Mouse (Mus musculus): ENCODE data around the gene Ubxn1. TPM values are rescaled to one million over a fixed set of nuclear protein-coding genes. Genes with fewer than 3 reads are reported as not detected.

Ubxn1 gene
- total and polyA plus RNA-seq, 2 experiments from 2014 or later: 100.0 to 141 TPM

DNA sequence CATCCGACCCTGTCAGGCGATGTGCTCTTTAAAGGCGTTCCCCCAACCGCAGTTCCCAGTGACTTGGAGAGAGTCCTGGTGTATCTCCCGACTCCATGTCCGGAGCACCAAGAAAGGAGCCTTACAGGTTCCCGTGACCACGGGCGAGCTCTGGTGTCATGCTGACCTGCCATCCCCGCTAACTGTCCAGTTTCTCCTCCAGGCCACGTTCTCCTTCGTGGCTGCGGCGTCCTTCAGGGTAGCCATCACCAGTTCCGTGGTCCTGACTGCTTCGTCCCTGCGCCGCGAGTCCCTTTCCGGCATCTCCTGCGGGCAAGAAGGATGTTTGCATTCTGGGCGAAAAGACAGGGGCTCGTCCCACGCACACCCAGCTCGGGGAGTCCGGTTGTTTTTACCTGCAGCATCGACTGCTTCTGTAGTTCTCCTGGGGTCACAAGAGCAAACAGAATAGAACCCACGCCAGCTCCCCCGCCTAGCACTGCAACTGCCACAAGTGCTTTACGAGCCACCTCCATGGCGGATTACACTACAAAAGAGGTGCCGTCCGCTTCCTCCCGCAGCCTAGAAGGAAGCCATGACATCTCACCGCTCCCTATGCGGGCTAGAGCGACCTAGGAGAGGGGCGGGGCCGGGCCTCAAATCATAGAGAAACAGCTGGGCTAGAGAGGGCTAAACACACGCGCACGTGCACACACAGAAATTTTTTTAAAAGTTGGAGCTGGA lies 9.2 kb downstream of the Ubxn1 start, which contains the start of gene Uqcc3:
TSS of gene Uqcc3 (minus strand) at position 613 of the 723 bp plus-strand sequence.
- no peak for TF ChIP-seq EP300 (IDR thresholded peaks at IDR 0.05; ENCODE audit: low read depth)
- no peak for TF ChIP-seq CTCF (IDR thresholded peaks at IDR 0.05; ENCODE audit: low read depth)
- Histone ChIP-seq H3K27ac (ENCODE audit: low read depth) (peak within 1 kb of the TSS; percentile 79), H3K36me3 (replicated peaks; ENCODE audit: control insufficient read depth, insufficient read depth, low read length) (peaks cover 21% of the 10 kb centered on the region), H3K27me3 (ENCODE audit: control insufficient read depth, insufficient read depth, low read length) (no peaks in the 10 kb centered on the region), H3K4me1 (ENCODE audit: control insufficient read depth, insufficient read depth) (peaks cover 3% of the 10 kb centered on the region), H3K9me3 (replicated peaks; ENCODE audit: control insufficient read depth, low read length) (no peaks in the 10 kb centered on the region), H3K4me3 (ENCODE audit: low read depth, low read length) (peak within 1 kb of the TSS; percentile 72), H3K4me2 (ENCODE audit: low read depth, low read length) (peak within 1 kb of the TSS; percentile 93), H3K9ac (replicated peaks; ENCODE audit: low read depth, low read length) (peak within 1 kb of the TSS; percentile 75)
- peak; percentile 98 for ATAC-seq (ENCODE audit: insufficient read depth, low read depth)
- DNase-seq (ENCODE audit: low spot score): peak; percentile 90
- under 1% methylated on average over 42 of the region's 42 CpGs for WGBS

DNA sequence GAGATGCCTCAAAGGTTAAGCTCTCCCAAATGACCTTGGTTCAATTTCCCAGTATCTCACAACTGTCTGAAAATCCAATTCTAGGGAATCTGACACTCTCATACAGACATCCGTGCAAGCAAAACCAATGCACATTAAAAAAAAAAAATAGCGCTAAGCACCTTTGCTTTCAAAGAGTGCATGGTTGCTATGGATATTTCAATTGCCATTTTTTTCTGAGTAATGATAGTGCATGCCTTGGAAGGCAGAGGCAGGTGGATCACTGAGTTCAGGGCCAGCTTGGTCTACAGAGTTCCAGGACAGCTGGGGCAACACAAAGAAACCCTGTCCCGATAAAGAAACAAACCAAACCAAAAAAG lies 9.7 kb downstream of the Ubxn1 start:
- Histone ChIP-seq H3K4me3 (ENCODE audit: low read depth, low read length) (peak overlapping the region; percentile 72), H3K4me1 (ENCODE audit: control insufficient read depth, insufficient read depth) (peaks cover 3% of the 10 kb centered on the region), H3K9ac (replicated peaks; ENCODE audit: low read depth, low read length) (no peak overlapping the region), H3K27ac (ENCODE audit: low read depth) (peak overlapping the region; percentile 20; the same call in 1 of the 2 replicates), H3K27me3 (ENCODE audit: control insufficient read depth, insufficient read depth, low read length) (no peaks in the 10 kb centered on the region), H3K36me3 (replicated peaks; ENCODE audit: control insufficient read depth, insufficient read depth, low read length) (peaks cover 16% of the 10 kb centered on the region), H3K4me2 (ENCODE audit: low read depth, low read length) (peak overlapping the region; percentile 93), H3K9me3 (replicated peaks; ENCODE audit: control insufficient read depth, low read length) (no peaks in the 10 kb centered on the region)
- no peak for DNase-seq (ENCODE audit: low spot score)
- 15% methylated on average over 3 of the region's 3 CpGs for WGBS
- TF ChIP-seq CTCF (IDR thresholded peaks at IDR 0.05; ENCODE audit: low read depth) (no peak), EP300 (IDR thresholded peaks at IDR 0.05; ENCODE audit: low read depth) (no peak)
- ATAC-seq (ENCODE audit: insufficient read depth, low read depth): no peak

DNA sequence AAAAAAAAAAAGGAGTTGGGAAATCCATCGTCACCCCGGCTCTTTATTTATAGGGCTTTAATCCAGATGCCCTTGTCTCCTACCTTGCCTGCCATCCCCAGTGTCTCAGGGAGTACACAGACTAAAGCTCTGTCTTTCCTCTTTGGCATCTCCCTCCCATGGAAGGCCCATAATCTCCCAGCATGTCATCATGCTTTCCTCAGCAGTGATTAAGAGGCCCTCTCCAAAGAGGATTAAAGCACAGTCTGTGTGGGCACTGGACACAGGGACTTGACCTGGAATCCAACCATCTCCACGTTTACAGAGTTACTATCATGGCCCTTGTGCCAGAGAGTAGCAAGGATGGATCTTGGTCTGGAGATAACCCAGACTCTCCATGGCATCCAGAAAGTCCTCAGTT lies 12.3 kb downstream of the Ubxn1 start, which contains the start of the genes Lbhd1 and Gm49403:
TSS of gene Lbhd1 (plus strand) at position 117 of the 400 bp plus-strand sequence.
TSS of gene Gm49403 (plus strand) at position 315 of the 400 bp plus-strand sequence.
- no peak within 1 kb of the TSS for H3K9ac ChIP-seq (replicated peaks; ENCODE audit: low read depth, low read length)
- 0 out of 2 replicates have a peak, but pooled peaks cover under 1% of the 10 kb centered on the region for H3K36me3 ChIP-seq (replicated peaks; ENCODE audit: control insufficient read depth, insufficient read depth, low read length)
- peaks cover 9% of the 10 kb centered on the region for H3K4me1 ChIP-seq (ENCODE audit: control insufficient read depth, insufficient read depth)
- no peak within 1 kb of the TSS for H3K27ac ChIP-seq (ENCODE audit: low read depth)
- no peaks in the 10 kb centered on the region for H3K27me3 ChIP-seq (ENCODE audit: control insufficient read depth, insufficient read depth, low read length)
- H3K9me3 ChIP-seq (replicated peaks; ENCODE audit: control insufficient read depth, low read length): no peaks in the 10 kb centered on the region
- ATAC-seq (ENCODE audit: insufficient read depth, low read depth) (no peak), DNase-seq (ENCODE audit: low spot score) (no peak)
- H3K4me2 ChIP-seq (ENCODE audit: low read depth, low read length): no peak within 1 kb of the TSS
- 45% methylated on average over 3 of the region's 3 CpGs for WGBS
- no peak within 1 kb of the TSS for H3K4me3 ChIP-seq (ENCODE audit: low read depth, low read length)
- no peak for TF ChIP-seq EP300 (IDR thresholded peaks at IDR 0.05; ENCODE audit: low read depth)
- TF ChIP-seq CTCF (IDR thresholded peaks at IDR 0.05; ENCODE audit: low read depth): no peak

DNA sequence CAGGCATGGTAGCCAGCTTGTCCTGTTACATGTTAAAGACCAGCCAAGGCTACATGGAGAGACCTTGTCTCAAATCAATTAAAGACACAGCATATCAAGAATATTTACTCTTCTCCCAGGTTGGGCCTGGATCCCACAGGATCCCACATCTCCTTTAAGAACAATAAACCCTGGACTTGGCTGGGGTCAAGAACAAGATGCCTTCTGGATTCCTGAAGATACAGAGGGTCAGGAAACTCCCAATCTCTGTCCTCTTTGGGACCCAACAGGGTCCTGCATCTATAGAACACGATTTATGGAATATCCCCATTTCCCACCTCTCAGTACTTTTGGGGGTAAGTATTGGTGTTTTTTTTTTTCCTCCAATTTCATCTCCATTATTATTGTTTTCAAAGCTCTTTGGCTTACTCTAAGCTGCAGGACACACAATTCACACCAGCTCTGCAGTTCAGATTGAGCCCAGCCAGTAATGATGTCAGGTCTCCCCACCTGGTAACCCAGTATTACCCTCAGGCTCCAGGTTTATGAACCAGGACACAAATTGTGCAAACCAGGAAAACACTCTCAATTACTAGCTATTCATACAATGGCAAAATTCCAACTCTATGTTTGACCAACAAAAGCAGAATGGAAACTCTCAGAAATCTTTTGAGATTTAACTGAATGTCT lies 15.8 kb downstream of the Ubxn1 start:
- H3K9me3 ChIP-seq (replicated peaks; ENCODE audit: control insufficient read depth, low read length): no peaks in the 10 kb centered on the region
- H3K4me2 ChIP-seq (ENCODE audit: low read depth, low read length): no peak overlapping the region
- H3K27ac ChIP-seq (ENCODE audit: low read depth): no peak overlapping the region
- TF ChIP-seq CTCF (IDR thresholded peaks at IDR 0.05; ENCODE audit: low read depth) (no peak), EP300 (IDR thresholded peaks at IDR 0.05; ENCODE audit: low read depth) (no peak)
- peaks cover 5% of the 10 kb centered on the region; the same call in 1 of the 2 replicates for H3K4me1 ChIP-seq (ENCODE audit: control insufficient read depth, insufficient read depth)
- no peak overlapping the region for H3K4me3 ChIP-seq (ENCODE audit: low read depth, low read length)
- H3K36me3 ChIP-seq (replicated peaks; ENCODE audit: control insufficient read depth, insufficient read depth, low read length): no peaks in the 10 kb centered on the region; the same call in 1 of the 2 replicates
- H3K9ac ChIP-seq (replicated peaks; ENCODE audit: low read depth, low read length): no peak overlapping the region
- ATAC-seq (ENCODE audit: insufficient read depth, low read depth) (no peak), DNase-seq (ENCODE audit: low spot score) (no peak)
- WGBS: 70% methylated on average over 1 of the region's 1 CpGs
- no peaks in the 10 kb centered on the region for H3K27me3 ChIP-seq (ENCODE audit: control insufficient read depth, insufficient read depth, low read length)

DNA sequence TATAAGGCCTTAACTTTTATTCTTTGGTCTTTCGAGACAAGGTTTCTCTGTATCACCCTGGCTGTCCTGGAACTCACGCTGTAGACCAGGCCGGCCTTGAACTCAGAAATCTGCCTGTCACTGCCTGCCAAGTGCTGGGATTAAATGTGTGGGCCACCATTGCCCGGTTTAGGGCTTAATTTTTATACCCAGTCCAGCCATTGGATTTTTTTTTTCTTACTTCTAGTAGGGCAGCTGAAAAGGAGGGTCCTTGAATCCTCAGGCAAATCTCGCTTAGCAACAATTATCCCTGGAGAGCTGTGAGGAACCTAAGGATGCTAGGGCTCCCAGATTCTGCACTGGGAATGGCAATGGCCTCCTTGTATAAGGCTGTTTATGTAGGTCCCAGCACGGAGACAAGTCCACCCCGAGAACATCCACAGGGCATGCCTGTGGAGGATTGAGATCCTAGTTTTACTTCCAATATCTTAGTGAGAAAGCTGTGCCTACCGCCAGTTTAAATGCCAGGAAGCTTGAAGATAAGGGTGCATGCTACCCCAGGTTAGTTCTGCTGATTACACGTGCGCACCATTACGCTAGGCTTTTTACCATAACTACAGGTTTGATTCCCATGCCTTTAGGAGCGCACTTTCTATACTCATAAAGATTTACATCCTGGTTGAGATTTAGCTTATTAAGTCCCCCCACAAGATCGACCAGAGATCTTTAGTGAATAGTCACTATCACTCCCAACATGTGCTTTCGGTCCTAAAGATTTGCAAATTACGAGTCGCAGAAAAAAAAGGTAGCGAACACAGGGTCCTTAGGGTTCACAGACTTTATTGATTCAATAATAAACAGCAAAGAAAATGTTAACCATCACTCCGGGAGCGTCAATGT lies 16.5 kb downstream of the Ubxn1 start:
- H3K36me3 ChIP-seq (replicated peaks; ENCODE audit: control insufficient read depth, insufficient read depth, low read length): no peaks in the 10 kb centered on the region; the same call in 1 of the 2 replicates
- peak overlapping the region; percentile 65 for H3K9ac ChIP-seq (replicated peaks; ENCODE audit: low read depth, low read length)
- no peak for TF ChIP-seq CTCF (IDR thresholded peaks at IDR 0.05; ENCODE audit: low read depth)
- TF ChIP-seq EP300 (IDR thresholded peaks at IDR 0.05; ENCODE audit: low read depth): no peak
- WGBS: 20% methylated on average over 19 of the region's 19 CpGs
- peak overlapping the region; percentile 65 for H3K4me2 ChIP-seq (ENCODE audit: low read depth, low read length)
- peak overlapping the region; percentile 61 for H3K4me3 ChIP-seq (ENCODE audit: low read depth, low read length)
- ATAC-seq (ENCODE audit: insufficient read depth, low read depth) (no peak), DNase-seq (ENCODE audit: low spot score) (no peak)
- peaks cover 5% of the 10 kb centered on the region; the same call in 1 of the 2 replicates for H3K4me1 ChIP-seq (ENCODE audit: control insufficient read depth, insufficient read depth)
- H3K27ac ChIP-seq (ENCODE audit: low read depth): peak overlapping the region; percentile 70
- H3K27me3 ChIP-seq (ENCODE audit: control insufficient read depth, insufficient read depth, low read length): no peaks in the 10 kb centered on the region
- no peaks in the 10 kb centered on the region for H3K9me3 ChIP-seq (replicated peaks; ENCODE audit: control insufficient read depth, low read length)

All from heart, postnatal 0 days (tissue).